Mouse (Mus musculus) spleen, adult 18-20 months (tissue): ENCODE results near the gene Pemt.
"Not testable (repeated sequence)": the region's sequence is repeated elsewhere in the genome, so short reads cannot be mapped to it uniquely, and the experiment has no call there.

Experiments used
- DNase-seq, 2 experiments: peaks; one replicate each; pipeline ENCODE4 v3.0.0; 2022; ENCODE audit warnings: mixed read lengths in 2 of 2

The Pemt gene

DNA sequence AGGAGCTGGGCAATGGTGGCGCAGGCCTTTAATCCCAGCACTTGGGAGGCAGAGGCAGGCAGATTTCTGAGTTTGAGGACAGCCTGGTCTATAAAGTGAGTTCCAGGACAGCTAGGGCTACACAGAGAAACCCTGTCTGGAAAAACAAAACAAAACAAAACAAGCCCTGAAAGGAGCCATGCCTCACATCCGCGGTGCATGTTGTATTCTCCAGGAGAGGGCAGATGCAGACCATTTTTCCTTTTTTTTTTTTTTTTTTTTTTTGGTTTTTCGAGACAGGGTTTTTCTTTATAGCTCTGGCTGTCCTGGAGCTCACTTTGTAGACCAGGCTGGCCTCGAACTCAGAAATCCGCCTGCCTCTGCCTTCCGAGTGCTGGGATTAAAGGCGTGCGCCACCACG is 101.4 kb downstream of the Pemt start:
- DNase-seq = not testable (repeated sequence)

DNA sequence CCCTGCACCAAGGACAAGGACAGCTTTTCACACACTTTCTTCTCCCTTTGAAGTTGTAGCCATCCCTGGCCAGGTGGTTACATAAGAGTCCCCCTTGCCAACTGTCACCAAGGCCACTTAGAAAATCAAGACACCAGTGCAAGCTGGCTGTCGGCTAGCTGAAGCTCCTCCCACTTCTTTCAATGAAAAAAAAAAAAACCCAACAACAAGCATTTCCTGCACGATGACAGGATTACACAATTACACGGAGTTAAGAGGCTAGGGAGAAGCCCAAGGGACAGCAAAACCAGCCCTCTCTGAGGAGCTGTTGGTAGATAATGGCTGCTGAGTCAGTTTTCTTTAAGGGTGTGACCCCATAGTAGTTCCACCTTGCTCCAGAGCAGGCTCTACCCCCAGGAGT is 104.9 kb downstream of the Pemt start:
- DNase-seq = no peak

DNA sequence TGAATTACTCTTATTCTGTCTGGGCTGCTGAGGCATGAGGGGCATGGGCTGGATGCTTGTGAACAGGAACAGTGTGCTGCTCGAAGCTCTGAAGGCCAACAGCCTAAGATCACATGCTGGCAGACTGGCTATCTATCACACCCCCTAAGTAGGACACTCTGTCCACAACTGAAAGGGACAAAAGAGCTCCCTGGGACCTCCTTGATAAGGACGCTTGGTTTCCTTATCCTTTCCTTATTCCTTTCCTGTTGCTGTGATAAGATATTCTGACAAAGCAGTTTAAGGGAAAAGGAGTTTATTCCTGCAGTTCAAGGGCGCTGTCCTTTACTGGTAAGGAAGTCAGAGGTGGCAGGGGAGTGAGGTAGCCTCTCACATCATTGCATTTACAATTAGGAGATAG is 105.6 kb downstream of the Pemt start:
- DNase-seq = no peak

- no peak for DNase-seq
These were observed 106.5 kb downstream of the Pemt start for GRCm38 (mm10) chr11:59939821-59940220.

- DNase-seq = no peak
These were observed 108.7 kb downstream of the Pemt start for GRCm38 (mm10) chr11:59937615-59938014.

- no peak for DNase-seq
These were observed 109.3 kb downstream of the Pemt start for GRCm38 (mm10) chr11:59937023-59937422.

- DNase-seq = no peak
These were observed 112.3 kb downstream of the Pemt start for GRCm38 (mm10) chr11:59933943-59934342.

GRCm38 (mm10) chr11:59932560-59933337 is 113.5 kb downstream of the Pemt start:
- DNase-seq = no peak

DNA sequence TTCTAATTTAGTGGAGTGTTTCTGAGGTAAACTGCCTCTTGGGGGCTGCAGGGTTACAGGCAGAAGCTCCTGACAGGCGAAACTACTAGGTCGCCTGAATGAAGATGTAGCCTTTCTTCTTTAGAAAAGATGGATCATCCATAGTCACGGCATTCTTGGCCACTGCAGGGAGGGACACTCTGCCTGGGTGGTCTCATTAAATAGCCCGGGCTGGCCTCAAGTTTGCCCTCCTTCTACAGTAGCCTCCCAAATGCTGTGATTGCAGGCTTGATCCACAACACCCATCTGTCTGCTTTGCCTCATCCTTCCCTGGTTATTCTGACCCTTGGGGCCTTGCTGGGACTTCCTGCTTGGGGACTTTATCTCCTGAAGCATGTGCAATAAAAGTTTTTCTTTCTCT is 116.3 kb downstream of the Pemt start:
- no peak for DNase-seq

DNA sequence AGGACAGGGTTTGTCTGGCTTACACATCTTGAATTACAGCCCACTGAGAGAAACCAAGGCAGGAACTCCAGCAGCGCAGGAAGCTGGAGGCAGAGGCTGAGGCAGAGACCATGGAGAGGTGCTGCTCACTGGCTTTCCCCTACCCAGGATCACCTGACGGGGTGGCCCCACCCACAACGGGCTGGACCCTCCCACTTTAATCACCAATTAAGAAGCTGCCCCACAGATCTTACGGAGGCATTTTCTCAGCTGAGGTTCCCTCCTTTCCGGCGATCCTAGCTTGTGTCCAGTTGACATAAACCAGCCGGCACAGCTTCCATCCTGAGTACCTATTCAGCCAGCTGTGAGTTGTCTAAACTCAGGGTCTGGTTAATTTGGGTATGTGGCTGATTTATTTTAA is 125.0 kb downstream of the Pemt start:
- no peak for DNase-seq
